Mouse (Mus musculus) neural tube, embryonic 14.5 days (tissue): ENCODE data around the gene Avp. TPM values are rescaled to one million over a fixed set of nuclear protein-coding genes. Genes with fewer than 3 reads are reported as not detected.
"Not testable (repeated sequence)": the region's sequence is repeated elsewhere in the genome, so short reads cannot be mapped to it uniquely, and the experiment has no call there.

Source experiments
- ATAC-seq: fragments of 200-750 bp; cut with Nextera tagmentation; 2 replicates; pipeline ENCODE4 v1.8.0; 2017; ENCODE audit warnings: low read depth, mild to moderate bottlenecking, moderate TSS enrichment, moderate library complexity
- H3K27ac ChIP-seq: fragments of 300-500 bp; sonication (generic); 2 replicates; pipeline ENCODE4 v1.5.1; 2014; ENCODE audit warnings: low read depth, mild to moderate bottlenecking, control low read depth, low read length, moderate library complexity, mixed read lengths
- H3K27me3 ChIP-seq: fragments of 300-500 bp; sonication (generic); 2 replicates; pipeline ENCODE4 v1.6.1; 2014; ENCODE audit warnings: low read length; ENCODE audit not compliant: control insufficient read depth, insufficient read depth
- H3K36me3 ChIP-seq: fragments of 300-500 bp; sonication (generic); 2 replicates; pipeline ENCODE4 v1.6.1; 2014; ENCODE audit warnings: low read length, mixed read lengths; ENCODE audit not compliant: control insufficient read depth, insufficient read depth
- H3K4me1 ChIP-seq: fragments of 300-500 bp; sonication (generic); 2 replicates; pipeline ENCODE4 v1.6.1; 2014; ENCODE audit warnings: low read length; ENCODE audit not compliant: control insufficient read depth, insufficient read depth
- H3K4me2 ChIP-seq: fragments of 300-500 bp; sonication (generic); 2 replicates; pipeline ENCODE4 v1.6.1; 2014; ENCODE audit warnings: mild to moderate bottlenecking, low read depth, low read length, control low read depth
- H3K4me3 ChIP-seq: fragments of 300-500 bp; sonication (generic); 2 replicates; pipeline ENCODE4 v1.5.1; 2014; ENCODE audit warnings: low read depth, low read length, control low read depth, mixed read lengths
- H3K9ac ChIP-seq: fragments of 300-500 bp; sonication (generic); replicated peaks from 2 replicates; pipeline ENCODE4 v1.6.1; 2014; ENCODE audit warnings: low read depth, mild to moderate bottlenecking, control low read depth, low read length, mixed read lengths
- H3K9me3 ChIP-seq: fragments of 300-500 bp; sonication (generic); 2 replicates; pipeline ENCODE4 v1.6.1; 2016; ENCODE audit warnings: low read length; ENCODE audit not compliant: control insufficient read depth
- WGBS: fragments of 180-500 bp; shearing (Covaris S2); extraction: QIAGEN DNeasy Blood & Tissue Kit; methylation state at CpG from one replicate; pipeline ENCODE4 v1.1.7; 2014; 5-methylcytosine and 5-hydroxymethylcytosine counted together
- polyA plus RNA-seq: library from polyadenylated mRNA; unstranded; fragments of >200 nt; fragmentation: Nextera tagmentation; extraction: Ambion mirVana; gene quantifications from 2 replicates; pipeline ENCODE4 v1.2.1, GENCODE M21; 2014

Gene Avp
- polyA plus RNA-seq, 1 experiment from 2014 or later, result 0.39 TPM

DNA sequence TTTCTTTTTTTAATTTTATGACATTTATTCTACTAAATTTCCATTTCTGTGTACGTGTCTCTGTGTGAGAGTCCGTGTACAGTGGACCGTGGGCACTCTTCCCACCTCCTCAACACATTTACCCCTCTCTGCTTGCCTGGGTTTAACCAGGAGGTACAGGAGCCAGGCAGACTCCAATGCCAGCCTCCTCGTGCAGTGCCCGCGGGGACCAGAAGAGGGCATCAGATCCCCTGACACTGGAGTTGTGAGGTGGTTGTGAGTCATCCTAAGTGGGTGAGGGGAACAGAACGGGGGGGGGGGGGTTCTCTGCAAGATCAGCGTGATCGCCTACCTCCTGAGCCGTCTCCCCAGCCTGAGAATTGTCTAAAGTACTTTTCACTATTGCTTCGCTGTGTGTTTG is 4.2 kb downstream of the Avp start:
- H3K27me3 ChIP-seq, result peaks cover 49% of the 10 kb centered on the region
- ATAC-seq, result no peak
- no peak overlapping the region for H3K4me3 ChIP-seq
- no peaks in the 10 kb centered on the region for H3K36me3 ChIP-seq
- 0 out of 2 replicates have a peak, but pooled peaks cover 3% of the 10 kb centered on the region for H3K4me1 ChIP-seq
- 11% methylated on average over 11 of the region's 11 CpGs for WGBS
- no peak overlapping the region for H3K4me2 ChIP-seq
- no peaks in the 10 kb centered on the region for H3K9me3 ChIP-seq
- H3K27ac ChIP-seq, result no peak overlapping the region
- H3K9ac ChIP-seq, result no peak overlapping the region

DNA sequence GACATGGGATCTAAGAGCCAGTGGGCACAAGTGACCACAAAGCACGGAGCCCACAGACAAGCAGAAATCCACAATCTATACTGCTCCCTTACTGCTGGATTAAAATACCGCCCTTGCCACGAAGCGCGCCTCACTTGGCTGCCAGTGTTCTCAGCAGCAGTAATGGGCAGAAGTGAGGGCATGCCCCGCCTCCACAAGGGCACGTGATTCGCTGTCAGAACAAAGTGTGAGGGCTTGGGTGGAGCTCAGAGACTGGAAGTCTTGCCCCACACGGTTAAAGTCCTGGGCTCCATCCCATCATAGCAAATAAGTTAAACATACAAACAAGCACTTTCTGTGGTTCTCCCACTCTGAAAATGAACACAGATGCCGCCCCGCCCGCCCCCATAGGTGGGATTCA is 4.7 kb downstream of the Avp start:
- Histone ChIP-seq H3K4me1 (0 out of 2 replicates have a peak, but pooled peaks cover 3% of the 10 kb centered on the region), H3K27ac (no peak overlapping the region), H3K27me3 (peaks cover 47% of the 10 kb centered on the region), H3K4me2 (no peak overlapping the region), H3K9me3 (no peaks in the 10 kb centered on the region), H3K4me3 (no peak overlapping the region), H3K9ac (no peak overlapping the region), H3K36me3 (no peaks in the 10 kb centered on the region)
- WGBS, result 5% methylated on average over 12 of the region's 12 CpGs
- no peak for ATAC-seq

DNA sequence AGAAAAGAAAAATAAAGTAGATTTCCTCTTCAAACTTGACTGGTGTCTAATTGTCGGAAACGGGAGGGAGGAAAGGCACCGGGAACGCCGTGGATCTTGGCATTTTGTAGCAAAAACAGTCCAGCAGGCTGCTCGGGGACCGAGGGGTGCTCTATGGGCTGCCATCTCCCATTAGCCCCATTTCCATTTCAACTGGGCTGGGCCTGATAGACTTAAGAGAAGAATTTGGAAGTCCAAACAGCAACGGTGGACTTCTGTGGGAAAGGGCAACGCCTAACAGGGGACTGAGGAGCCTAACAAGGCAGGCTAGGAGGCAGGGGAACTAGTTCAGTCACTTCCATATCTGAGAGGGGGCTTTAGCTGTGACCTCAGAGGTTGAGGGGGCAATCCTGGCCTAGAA is 5.3 kb downstream of the Avp start:
- ATAC-seq, result no peak
- 0 out of 2 replicates have a peak, but pooled peaks cover 3% of the 10 kb centered on the region for H3K4me1 ChIP-seq
- no peaks in the 10 kb centered on the region for H3K36me3 ChIP-seq
- peaks cover 42% of the 10 kb centered on the region for H3K27me3 ChIP-seq
- 1% methylated on average over 9 of the region's 9 CpGs for WGBS
- H3K9me3 ChIP-seq, result no peaks in the 10 kb centered on the region
- H3K4me3 ChIP-seq, result peak overlapping the region; percentile 19
- H3K4me2 ChIP-seq, result no peak overlapping the region; the same call in 1 of the 2 replicates
- no peak overlapping the region for H3K9ac ChIP-seq
- H3K27ac ChIP-seq, result no peak overlapping the region

GRCm38 (mm10) chr2:130576564-130576963 is 5.8 kb downstream of the Avp start:
- Histone ChIP-seq H3K4me3 (peak overlapping the region; percentile 19), H3K27me3 (peaks cover 42% of the 10 kb centered on the region), H3K4me2 (peak overlapping the region; percentile 40), H3K9ac (0 out of 2 replicates have a peak overlapping the region, but pooled peaks have one; percentile 7)
- not testable (repeated sequence) for ATAC-seq, H3K4me1 ChIP-seq, H3K36me3 ChIP-seq, H3K27ac ChIP-seq, H3K9me3 ChIP-seq
- WGBS, result 2% methylated on average over 29 of the region's 32 CpGs

DNA sequence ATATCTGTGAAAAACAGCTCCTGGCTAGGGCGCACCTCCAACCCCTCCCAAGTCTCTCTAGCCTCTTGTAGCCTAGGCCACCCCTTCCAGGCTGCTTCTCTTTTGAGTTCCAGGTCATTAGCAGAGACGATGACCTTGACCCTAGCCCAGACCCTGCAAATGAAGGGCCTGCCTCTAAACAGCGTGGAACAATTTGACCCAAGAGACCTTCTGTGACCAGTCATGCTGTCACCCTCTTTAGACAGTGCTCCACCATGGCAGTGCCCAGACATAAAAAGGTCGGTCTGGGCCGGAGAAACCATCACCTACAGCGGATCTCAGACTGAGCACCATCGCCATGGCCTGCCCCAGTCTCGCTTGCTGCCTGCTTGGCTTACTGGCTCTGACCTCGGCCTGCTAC is 6.5 kb downstream of the Avp start, which contains the start of gene Oxt:
Oxt (plus strand) TSS at position 301 of the 400 bp plus-strand sequence.
- no peak for ATAC-seq
- no peaks in the 10 kb centered on the region for H3K9me3 ChIP-seq
- H3K27me3 ChIP-seq, result peaks cover 42% of the 10 kb centered on the region
- no peaks in the 10 kb centered on the region for H3K36me3 ChIP-seq
- H3K4me2 ChIP-seq, result peak within 1 kb of the TSS; percentile 40
- H3K4me1 ChIP-seq, result 0 out of 2 replicates have a peak, but pooled peaks cover 3% of the 10 kb centered on the region
- H3K9ac ChIP-seq, result 0 out of 2 replicates have a peak within 1 kb of the TSS, but pooled peaks have one; percentile 7
- peak within 1 kb of the TSS; percentile 19 for H3K4me3 ChIP-seq
- WGBS, result 44% methylated on average over 9 of the region's 9 CpGs
- no peak within 1 kb of the TSS for H3K27ac ChIP-seq

DNA sequence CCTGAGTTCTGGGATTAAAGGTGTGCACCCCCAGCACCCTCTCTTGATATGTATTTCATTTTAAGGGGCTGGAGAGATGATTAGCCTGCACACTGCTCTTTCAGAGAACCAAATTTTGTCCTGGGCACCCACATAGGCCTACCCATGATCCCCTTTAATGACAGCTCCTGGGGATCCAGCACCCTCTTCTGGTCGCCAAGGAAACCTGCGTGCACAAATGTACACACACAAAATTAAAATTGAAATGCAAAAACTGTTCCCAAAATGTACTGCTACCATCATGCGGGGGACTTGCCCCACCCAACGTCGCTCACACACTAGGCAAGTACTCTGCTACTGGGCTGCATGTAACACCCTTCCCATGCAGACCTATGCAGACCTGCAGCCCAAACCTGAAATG is 7.4 kb downstream of the Avp start:
- peaks cover 37% of the 10 kb centered on the region for H3K27me3 ChIP-seq
- WGBS, result 83% methylated on average over 5 of the region's 5 CpGs
- no peaks in the 10 kb centered on the region for H3K9me3 ChIP-seq
- H3K36me3 ChIP-seq, result no peaks in the 10 kb centered on the region
- H3K4me3 ChIP-seq, result no peak overlapping the region
- H3K9ac ChIP-seq, result no peak overlapping the region
- no peak overlapping the region for H3K27ac ChIP-seq
- H3K4me2 ChIP-seq, result no peak overlapping the region
- ATAC-seq, result no peak
- H3K4me1 ChIP-seq, result 0 out of 2 replicates have a peak, but pooled peaks cover 3% of the 10 kb centered on the region

GRCm38 (mm10) chr2:130569926-130570325 is 12.4 kb downstream of the Avp start:
- peaks cover 2% of the 10 kb centered on the region; the same call in 1 of the 2 replicates for H3K4me1 ChIP-seq
- no peak overlapping the region for H3K27ac ChIP-seq
- H3K27me3 ChIP-seq, result no peaks in the 10 kb centered on the region
- H3K4me2 ChIP-seq, result no peak overlapping the region
- no peak overlapping the region for H3K9ac ChIP-seq
- H3K4me3 ChIP-seq, result no peak overlapping the region
- no peak for ATAC-seq
- peaks cover 12% of the 10 kb centered on the region for H3K36me3 ChIP-seq
- H3K9me3 ChIP-seq, result no peaks in the 10 kb centered on the region

DNA sequence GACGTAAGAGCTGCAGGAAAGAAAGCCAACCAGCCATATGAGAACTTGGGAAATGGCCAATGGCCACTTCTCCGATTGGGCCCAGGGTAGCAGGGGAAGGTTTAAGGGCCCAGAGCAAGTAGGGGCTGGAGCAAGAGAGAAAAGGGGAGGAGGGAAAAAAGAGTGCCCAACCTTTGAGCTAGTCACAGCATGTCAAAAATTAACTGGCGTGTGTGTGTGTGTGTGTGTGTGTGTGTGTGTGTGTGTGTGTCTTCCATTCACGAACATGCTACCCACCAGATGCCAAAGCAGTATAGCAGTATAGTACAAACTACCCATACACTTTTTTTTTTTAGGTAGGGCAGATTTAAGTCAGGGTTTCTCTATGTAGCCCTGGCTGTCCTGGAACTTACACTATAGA is 13.4 kb downstream of the Avp start:
- Histone ChIP-seq H3K4me1 (peaks cover 9% of the 10 kb centered on the region), H3K27ac (no peak overlapping the region), H3K9ac (no peak overlapping the region), H3K36me3 (peaks cover 12% of the 10 kb centered on the region), H3K4me3 (no peak overlapping the region), H3K27me3 (no peaks in the 10 kb centered on the region), H3K9me3 (no peaks in the 10 kb centered on the region), H3K4me2 (no peak overlapping the region)
- no peak for ATAC-seq
- WGBS, result 74% methylated on average over 4 of the region's 4 CpGs

DNA sequence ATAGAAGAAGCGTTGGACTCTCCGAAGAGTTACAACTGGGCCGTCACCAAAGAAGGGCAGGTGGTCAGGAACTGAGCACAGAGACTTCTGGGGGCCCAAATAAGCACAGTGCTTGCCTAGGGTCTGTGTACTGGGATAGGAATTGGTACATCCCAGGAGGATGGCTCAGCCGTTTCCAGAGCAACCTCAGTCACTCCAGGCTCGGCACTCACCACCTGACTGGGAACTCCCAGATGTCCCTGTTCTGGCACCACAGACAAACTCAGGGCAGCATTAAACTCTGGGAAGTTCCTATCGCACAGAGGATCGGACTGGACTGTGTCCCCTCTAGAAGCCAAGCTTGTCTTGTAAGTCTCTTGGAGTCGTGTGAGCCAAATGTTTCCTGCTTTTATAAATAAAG is 17.4 kb downstream of the Avp start:
- peak overlapping the region; percentile 91; the same call in 1 of the 2 replicates for H3K4me3 ChIP-seq
- peaks cover 9% of the 10 kb centered on the region for H3K4me1 ChIP-seq
- no peaks in the 10 kb centered on the region for H3K9me3 ChIP-seq
- peaks cover 12% of the 10 kb centered on the region for H3K36me3 ChIP-seq
- no peak for ATAC-seq
- H3K9ac ChIP-seq, result no peak overlapping the region
- WGBS, result 87% methylated on average over 8 of the region's 8 CpGs
- no peak overlapping the region for H3K27ac ChIP-seq
- H3K27me3 ChIP-seq, result no peaks in the 10 kb centered on the region
- H3K4me2 ChIP-seq, result peak overlapping the region; percentile 73; the same call in 1 of the 2 replicates
